Mouse (Mus musculus): ENCODE data around the gene Kifc1. TPM values are rescaled to one million over a fixed set of nuclear protein-coding genes. Genes with fewer than 3 reads are reported as not detected.

The Kifc1 gene
- total and polyA plus RNA-seq, 3 experiments: 16.0 to 41.2 (median 23.0) TPM

DNA sequence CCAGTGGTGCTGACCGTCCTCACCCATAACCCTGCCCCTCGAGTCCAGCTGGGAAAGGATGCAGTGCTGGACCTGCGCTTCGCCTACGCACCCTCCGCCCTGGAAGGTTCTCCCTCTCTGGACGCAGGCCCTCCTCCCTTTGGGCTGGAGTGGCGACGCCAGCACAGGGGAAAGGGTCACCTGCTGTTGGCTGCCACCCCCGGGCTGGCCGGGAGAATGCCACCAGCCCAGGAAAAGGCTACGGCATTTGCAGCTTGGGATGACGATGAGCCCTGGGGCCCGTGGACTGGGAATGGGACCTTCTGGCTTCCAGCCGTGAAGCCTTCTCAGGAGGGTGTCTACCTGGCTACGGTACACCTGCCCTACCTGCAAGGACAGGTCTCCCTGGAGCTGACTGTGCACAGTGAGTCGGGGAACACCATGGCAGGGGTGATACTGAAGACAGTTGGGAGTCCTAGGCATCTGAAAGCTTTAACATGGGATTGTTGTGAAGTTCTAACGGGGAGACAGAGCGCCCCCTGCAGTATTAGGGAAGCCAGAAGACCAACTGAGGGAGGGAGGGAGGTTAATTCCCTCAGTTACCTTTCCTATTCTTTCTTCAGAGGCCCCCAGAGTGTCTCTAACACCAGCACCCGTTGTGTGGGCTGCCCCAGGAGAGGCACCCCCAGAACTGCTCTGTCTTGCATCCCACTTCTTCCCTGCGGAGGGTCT is 35.1 kb upstream of the Kifc1 start:
- Histone ChIP-seq H3K4me2 (ENCODE audit: insufficient read depth, low read depth, poor library complexity, severe bottlenecking) (no peak overlapping the region), H3K4me3 (replicated peaks in 1 of 3; ENCODE audit: low read depth in 2 of 3, low read length in 2 of 3, poor library complexity in 1 of 3) (no peak overlapping the region), H3K27me3 (replicated peaks) (no peaks in the 10 kb centered on the region), H3K79me2 (replicated peaks; ENCODE audit: control insufficient read depth, extremely low read depth, insufficient read depth, poor library complexity, severe bottlenecking) (peaks cover 24% of the 10 kb centered on the region), H3K4me1 (ENCODE audit: control insufficient read depth in 1 of 2, insufficient read depth in 2 of 2) (peaks cover 5 to 24% of the 10 kb centered on the region in 2 experiments; a peak in 3 of 4 replicates), H3K36me3 (replicated peaks in 1 of 2; ENCODE audit: control insufficient read depth in 1 of 2, insufficient read depth in 1 of 2, low read length in 1 of 2) (peaks cover 61 to 78% of the 10 kb centered on the region in 2 experiments), H3K9ac (ENCODE audit: insufficient read depth, low read depth) (no peak overlapping the region), H3K9me3 (replicated peaks; ENCODE audit: low read length) (peaks cover 3% of the 10 kb centered on the region), H3K27ac (ENCODE audit: insufficient read depth, low read depth) (no peak overlapping the region)
- TF ChIP-seq CTCF (conservative IDR thresholded peaks at IDR 0.05 in 1 of 2, IDR thresholded peaks at IDR 0.05 in 1 of 2; ENCODE audit: low read depth in 2 of 2, low read length in 2 of 2): peak in 1 of 2 experiments; percentile 37; a peak in 2 of 4 replicates
- TF ChIP-seq MXI1 (IDR thresholded peaks at IDR 0.05; ENCODE audit: low read depth, low read length): no peak
- no peak for DNase-seq (ENCODE audit: extremely low read depth)
- in situ Hi-C loops (cut with MboI; ENCODE audit: low pct_ligation_motif_present, low pct_unique_long_range_greater_than_20kb, low sequenced_read_pairs) (no loop called here), dilution Hi-C loops (cut with MboI; ENCODE audit: extremely low pct_ligation_motif_present, extremely low pct_unique_long_range_greater_than_20kb, low sequenced_read_pairs) (no loop called here)

DNA sequence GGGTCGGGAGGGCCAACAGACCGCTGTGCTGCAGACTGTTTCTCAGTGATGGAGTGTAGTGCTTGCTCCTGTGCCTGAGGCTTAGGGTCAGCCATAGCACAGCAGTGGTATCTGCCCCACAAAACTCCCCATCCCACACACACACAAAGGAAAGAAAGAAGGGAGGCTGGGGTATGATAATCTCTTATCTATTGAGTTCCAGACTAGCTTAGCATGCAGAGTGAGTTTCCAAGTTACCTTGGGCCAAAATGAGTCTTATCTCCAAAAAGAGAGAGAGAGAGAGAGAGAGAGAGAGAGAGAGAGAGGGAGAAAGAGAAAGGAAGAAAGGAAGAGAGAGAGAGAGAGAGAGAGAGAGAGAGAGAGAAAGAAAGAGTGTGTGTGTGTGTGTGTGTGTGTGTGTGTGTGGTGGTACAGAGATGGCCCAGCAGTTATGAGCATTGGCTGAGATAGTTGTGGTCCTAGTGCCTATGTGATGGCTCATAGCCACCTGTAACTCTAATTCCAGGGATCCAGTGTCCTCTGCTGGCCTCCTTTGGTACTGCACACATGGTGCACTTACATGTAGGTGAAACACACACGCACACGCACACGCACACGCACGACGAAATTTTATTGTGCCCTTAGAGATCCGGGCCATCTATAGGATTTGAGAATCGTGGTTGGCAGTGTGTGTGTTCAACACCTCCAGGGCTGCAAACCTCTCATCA is 34.3 kb upstream of the Kifc1 start:
- Histone ChIP-seq H3K79me2 (replicated peaks; ENCODE audit: control insufficient read depth, extremely low read depth, insufficient read depth, poor library complexity, severe bottlenecking) (peaks cover 24% of the 10 kb centered on the region), H3K27me3 (replicated peaks) (no peaks in the 10 kb centered on the region), H3K4me2 (ENCODE audit: insufficient read depth, low read depth, poor library complexity, severe bottlenecking) (no peak overlapping the region), H3K27ac (ENCODE audit: insufficient read depth, low read depth) (no peak overlapping the region), H3K36me3 (replicated peaks in 1 of 2; ENCODE audit: control insufficient read depth in 1 of 2, insufficient read depth in 1 of 2, low read length in 1 of 2) (peaks cover 61 to 78% of the 10 kb centered on the region in 2 experiments), H3K4me1 (ENCODE audit: control insufficient read depth in 1 of 2, insufficient read depth in 2 of 2) (peaks cover 5 to 24% of the 10 kb centered on the region in 2 experiments; a peak in 3 of 4 replicates), H3K9me3 (replicated peaks; ENCODE audit: low read length) (peaks cover 3% of the 10 kb centered on the region), H3K4me3 (replicated peaks in 1 of 3; ENCODE audit: low read depth in 2 of 3, low read length in 2 of 3, poor library complexity in 1 of 3) (no peak overlapping the region), H3K9ac (ENCODE audit: insufficient read depth, low read depth) (no peak overlapping the region)
- TF ChIP-seq ZC3H11A (IDR thresholded peaks at IDR 0.05; ENCODE audit: low read depth, low read length) (no peak), ELF1 (IDR thresholded peaks at IDR 0.05; ENCODE audit: low read depth, low read length) (no peak), TBP (conservative IDR thresholded peaks at IDR 0.05; ENCODE audit: low read depth, low read length) (no peak), KAT2A (IDR thresholded peaks at IDR 0.05; ENCODE audit: insufficient replicate concordance, low read length) (no peak), CTCF (conservative IDR thresholded peaks at IDR 0.05 in 1 of 2, IDR thresholded peaks at IDR 0.05 in 1 of 2; ENCODE audit: low read depth in 2 of 2, low read length in 2 of 2) (peak; percentile 39 to 69; a peak in 3 of 4 replicates), MYC (IDR thresholded peaks at IDR 0.05; ENCODE audit: low read depth, low read length) (no peak), MEF2A (IDR thresholded peaks at IDR 0.05; ENCODE audit: borderline replicate concordance, low read depth, low read length) (no peak), UBTF (IDR thresholded peaks at IDR 0.05; ENCODE audit: low read depth, low read length) (no peak), SMC3 (IDR thresholded peaks at IDR 0.05; ENCODE audit: low read depth, low read length) (peak; percentile 55), RCOR1 (conservative IDR thresholded peaks at IDR 0.05; ENCODE audit: low read depth, low read length) (no peak), POLR2A (IDR thresholded peaks at IDR 0.05; ENCODE audit: low read depth, low read length) (no peak), ZMIZ1 (IDR thresholded peaks at IDR 0.05; ENCODE audit: low read depth, low read length) (no peak), TCF12 (IDR thresholded peaks at IDR 0.05; ENCODE audit: low read depth, low read length) (no peak), MAZ (IDR thresholded peaks at IDR 0.05; ENCODE audit: low read depth, low read length) (no peak), ZKSCAN1 (IDR thresholded peaks at IDR 0.05; ENCODE audit: borderline replicate concordance, low read depth, low read length) (no peak), HCFC1 (IDR thresholded peaks at IDR 0.05; ENCODE audit: low read depth, low read length) (no peak), JUN (IDR thresholded peaks at IDR 0.05; ENCODE audit: insufficient read depth, low read depth, low read length) (no peak), MAFK (IDR thresholded peaks at IDR 0.05; ENCODE audit: insufficient replicate concordance, low read length) (no peak), RAD21 (IDR thresholded peaks at IDR 0.05; ENCODE audit: low read depth, low read length) (peak; percentile 56), IRF4 (IDR thresholded peaks at IDR 0.05; ENCODE audit: low read depth, low read length) (no peak), POLR2AphosphoS2 (IDR thresholded peaks at IDR 0.05; ENCODE audit: low read depth, low read length) (no peak), BHLHE40 (IDR thresholded peaks at IDR 0.05; ENCODE audit: low read depth, low read length) (no peak), E2F4 (IDR thresholded peaks at IDR 0.05; ENCODE audit: insufficient replicate concordance, low read depth, low read length) (no peak), MAX (IDR thresholded peaks at IDR 0.05; ENCODE audit: low read length) (no peak), CHD1 (IDR thresholded peaks at IDR 0.05; ENCODE audit: low read depth, low read length) (no peak)
- DNase-seq (ENCODE audit: extremely low read depth): peak; percentile 75
- in situ Hi-C loops (cut with MboI; ENCODE audit: low pct_ligation_motif_present, low pct_unique_long_range_greater_than_20kb, low sequenced_read_pairs) (no loop called here), dilution Hi-C loops (cut with MboI; ENCODE audit: extremely low pct_ligation_motif_present, extremely low pct_unique_long_range_greater_than_20kb, low sequenced_read_pairs) (no loop called here)
